Mouse (Mus musculus): ENCODE data around the gene Aven.

Aven gene

GRCm38 (mm10) chr2:112669461-112669860 is 176.7 kb downstream of the Aven start:
- no peak for DNase-seq (ENCODE audit: low spot score)

GRCm38 (mm10) chr2:112676175-112676574 is 183.4 kb downstream of the Aven start:
- no peak for DNase-seq (ENCODE audit: low spot score)

GRCm38 (mm10) chr2:112676721-112677120 is 184.0 kb downstream of the Aven start:
- DNase-seq (ENCODE audit: low spot score), result no peak

- DNase-seq (ENCODE audit: low spot score), result no peak
These were observed 184.5 kb downstream of the Aven start for GRCm38 (mm10) chr2:112677246-112677645.

- no peak for DNase-seq (ENCODE audit: low spot score)
These were observed 189.1 kb downstream of the Aven start for GRCm38 (mm10) chr2:112681817-112682216.

All from retina, embryonic 14.5 days (tissue).